Mouse (Mus musculus): ENCODE measurements around the gene Olfr1392.

The Olfr1392 gene

GRCm38 (mm10) chr11:49284982-49285381 is at the start of gene Olfr1392:
Olfr1392 (plus strand) TSS chr11:49285282.
- in situ Hi-C loops (cut with MboI; ENCODE audit: unreplicated experiment in 2 of 2): loop anchor here in 1 of 2 experiments (25.0 kb wide), 1 partner anchor 602 kb away; no protein-coding TSS in a partner anchor

- in situ Hi-C loops (cut with MboI; ENCODE audit: unreplicated experiment in 2 of 2): no loop called here
Observed at GRCm38 (mm10) chr11:49235459-49236207, 49.4 kb upstream of the Olfr1392 start.

- in situ Hi-C loops (cut with MboI; ENCODE audit: unreplicated experiment in 2 of 2): no loop called here
Observed at GRCm38 (mm10) chr11:49236891-49237290, 48.2 kb upstream of the Olfr1392 start.

GRCm38 (mm10) chr11:49237532-49237931 is 47.5 kb upstream of the Olfr1392 start:
- in situ Hi-C loops (cut with MboI; ENCODE audit: unreplicated experiment in 2 of 2): no loop called here

- in situ Hi-C loops (cut with MboI; ENCODE audit: unreplicated experiment in 2 of 2): loop anchor here in 1 of 2 experiments (10.0 kb wide), 1 partner anchor 156 kb away; no protein-coding TSS in a partner anchor
Observed at GRCm38 (mm10) chr11:49240310-49240709, 44.8 kb upstream of the Olfr1392 start.

- in situ Hi-C loops (cut with MboI; ENCODE audit: unreplicated experiment in 2 of 2): loop anchor here in 1 of 2 experiments (10.0 kb wide), 1 partner anchor 156 kb away; no protein-coding TSS in a partner anchor
Observed at GRCm38 (mm10) chr11:49240874-49241273, 44.2 kb upstream of the Olfr1392 start.

- in situ Hi-C loops (cut with MboI; ENCODE audit: unreplicated experiment in 2 of 2): loop anchor here in 1 of 2 experiments (10.0 kb wide), 1 partner anchor 157 kb away; no protein-coding TSS in a partner anchor
Observed at GRCm38 (mm10) chr11:49241471-49241870, 43.6 kb upstream of the Olfr1392 start.

- in situ Hi-C loops (cut with MboI; ENCODE audit: unreplicated experiment in 2 of 2): loop anchor here in 1 of 2 experiments (10.0 kb wide), 1 partner anchor 158 kb away; no protein-coding TSS in a partner anchor
Observed at GRCm38 (mm10) chr11:49242944-49243626, 42.0 kb upstream of the Olfr1392 start.

GRCm38 (mm10) chr11:49243727-49244594 is 41.1 kb upstream of the Olfr1392 start, which contains the start of gene Mgat1:
Mgat1 (plus strand) TSS chr11:49244191.
- in situ Hi-C loops (cut with MboI; ENCODE audit: unreplicated experiment in 2 of 2): loop anchor here in 1 of 2 experiments (10.0 kb wide), 1 partner anchor 159 kb away; no protein-coding TSS in a partner anchor

GRCm38 (mm10) chr11:49244595-49244930 is 40.5 kb upstream of the Olfr1392 start:
- in situ Hi-C loops (cut with MboI; ENCODE audit: unreplicated experiment in 2 of 2): loop anchor here in 1 of 2 experiments (10.0 kb wide), 1 partner anchor 160 kb away; no protein-coding TSS in a partner anchor

- in situ Hi-C loops (cut with MboI; ENCODE audit: unreplicated experiment in 2 of 2): loop anchor here (5.0 to 10.0 kb wide), 4 partner anchors 43 to 428 kb away; partner anchors contain the start of genes Zfp62 (in 2 of the 2), Irgm1 (in 1 of the 2) and Trim41 (in 1 of the 2)
Observed at GRCm38 (mm10) chr11:49245176-49245575, 39.9 kb upstream of the Olfr1392 start.

- in situ Hi-C loops (cut with MboI; ENCODE audit: unreplicated experiment in 2 of 2): loop anchor here (5.0 to 10.0 kb wide), 4 partner anchors 44 to 429 kb away; partner anchors contain the start of genes Zfp62 (in 2 of the 2), Irgm1 (in 1 of the 2) and Trim41 (in 1 of the 2)
Observed at GRCm38 (mm10) chr11:49245634-49246415, 39.3 kb upstream of the Olfr1392 start.

GRCm38 (mm10) chr11:49246523-49246922 is 38.6 kb upstream of the Olfr1392 start:
- in situ Hi-C loops (cut with MboI; ENCODE audit: unreplicated experiment in 2 of 2): loop anchor here (5.0 to 10.0 kb wide), 4 partner anchors 44 to 429 kb away; partner anchors contain the start of genes Zfp62 (in 2 of the 2), Irgm1 (in 1 of the 2) and Trim41 (in 1 of the 2)

GRCm38 (mm10) chr11:49247255-49247654 is 37.8 kb upstream of the Olfr1392 start:
- in situ Hi-C loops (cut with MboI; ENCODE audit: unreplicated experiment in 2 of 2): loop anchor here (5.0 to 10.0 kb wide), 4 partner anchors 45 to 430 kb away; partner anchors contain the start of genes Zfp62 (in 2 of the 2), Irgm1 (in 1 of the 2) and Trim41 (in 1 of the 2)

GRCm38 (mm10) chr11:49248226-49248973 is 36.7 kb upstream of the Olfr1392 start:
- in situ Hi-C loops (cut with MboI; ENCODE audit: unreplicated experiment in 2 of 2): loop anchor here (5.0 to 10.0 kb wide), 4 partner anchors 46 to 431 kb away; partner anchors contain the start of genes Zfp62 (in 2 of the 2), Irgm1 (in 1 of the 2) and Trim41 (in 1 of the 2)

GRCm38 (mm10) chr11:49248974-49249700 is 35.9 kb upstream of the Olfr1392 start:
- in situ Hi-C loops (cut with MboI; ENCODE audit: unreplicated experiment in 2 of 2): loop anchor here (5.0 to 10.0 kb wide), 4 partner anchors 47 to 432 kb away; partner anchors contain the start of genes Zfp62 (in 2 of the 2), Irgm1 (in 1 of the 2) and Trim41 (in 1 of the 2)

- in situ Hi-C loops (cut with MboI; ENCODE audit: unreplicated experiment in 2 of 2): loop anchor here (5.0 to 10.0 kb wide), 4 partner anchors 48 to 433 kb away; partner anchors contain the start of genes Zfp62 (in 2 of the 2), Irgm1 (in 1 of the 2) and Trim41 (in 1 of the 2)
Observed at GRCm38 (mm10) chr11:49249811-49250421, 35.2 kb upstream of the Olfr1392 start.
